Mouse (Mus musculus) neural tube, embryonic 10.5 days (tissue): Measurements from ENCODE around the gene Esyt3.
A peak's percentile ranks its signal among the peaks of the same experiment; 100 is the strongest.

Experiments used
- DNase-seq: peaks from one replicate; pipeline ENCODE4 v3.0.0-alpha.2; 2017; ENCODE audit warnings: low spot score; ENCODE audit errors: extremely low spot score

Gene Esyt3

GRCm38 (mm10) chr9:99357921-99358692 lies at the start of gene Esyt3:
TSS of gene Esyt3 (minus strand) at chr9:99358557.
- peak; percentile 58 for DNase-seq

- no peak for DNase-seq
Observed at GRCm38 (mm10) chr9:99401288-99401974, 43.1 kb upstream of the Esyt3 start.

- DNase-seq, result no peak
Observed at GRCm38 (mm10) chr9:99400781-99401180, 42.4 kb upstream of the Esyt3 start.

- no peak for DNase-seq
Observed at GRCm38 (mm10) chr9:99397056-99397815, 38.9 kb upstream of the Esyt3 start.

GRCm38 (mm10) chr9:99394366-99394765 lies 36.0 kb upstream of the Esyt3 start:
- no peak for DNase-seq

- no peak for DNase-seq
Observed at GRCm38 (mm10) chr9:99393146-99393545, 34.8 kb upstream of the Esyt3 start.

- no peak for DNase-seq
Observed at GRCm38 (mm10) chr9:99391557-99391956, 33.2 kb upstream of the Esyt3 start.

- DNase-seq, result no peak
Observed at GRCm38 (mm10) chr9:99390716-99391115, 32.4 kb upstream of the Esyt3 start.

GRCm38 (mm10) chr9:99390201-99390600 lies 31.8 kb upstream of the Esyt3 start:
- DNase-seq, result no peak

GRCm38 (mm10) chr9:99389506-99389905 lies 31.1 kb upstream of the Esyt3 start:
- no peak for DNase-seq

- DNase-seq, result no peak
Observed at GRCm38 (mm10) chr9:99388856-99389255, 30.5 kb upstream of the Esyt3 start.

- DNase-seq, result no peak
Observed at GRCm38 (mm10) chr9:99388078-99388477, 29.7 kb upstream of the Esyt3 start.

- DNase-seq, result no peak
Observed at GRCm38 (mm10) chr9:99382556-99382955, 24.2 kb upstream of the Esyt3 start.

- no peak for DNase-seq
Observed at GRCm38 (mm10) chr9:99379194-99379593, 20.8 kb upstream of the Esyt3 start.

GRCm38 (mm10) chr9:99376591-99377418 lies 18.4 kb upstream of the Esyt3 start:
- DNase-seq, result peak; percentile 52

GRCm38 (mm10) chr9:99368431-99368830 lies 10.1 kb upstream of the Esyt3 start:
- DNase-seq, result no peak

GRCm38 (mm10) chr9:99365906-99366305 lies 7.5 kb upstream of the Esyt3 start:
- DNase-seq, result no peak

- DNase-seq, result no peak
Observed at GRCm38 (mm10) chr9:99363076-99363475, 4.7 kb upstream of the Esyt3 start.

- DNase-seq, result no peak
Observed at GRCm38 (mm10) chr9:99361946-99362345, 3.6 kb upstream of the Esyt3 start.

GRCm38 (mm10) chr9:99359012-99359411 lies 655 bp upstream of the Esyt3 start:
- no peak for DNase-seq

- no peak for DNase-seq
Observed at GRCm38 (mm10) chr9:99357561-99357920, 816 bp downstream of the Esyt3 start.
